Mouse (Mus musculus) bone marrow macrophage, adult 2 months (primary cell): ENCODE results near the gene 1700003F12Rik. TPM values are rescaled to one million over a fixed set of nuclear protein-coding genes. Genes with fewer than 3 reads are reported as not detected.
A peak's percentile ranks its signal among the peaks of the same experiment; 100 is the strongest.

Source experiments
- H3K27ac ChIP-seq: 2 replicates; pipeline ENCODE4 v1.5.1; 2012; ENCODE audit warnings: low read depth, low read length; ENCODE audit not compliant: insufficient read depth
- H3K4me1 ChIP-seq: 2 replicates; pipeline ENCODE4 v1.6.1; 2012; ENCODE audit warnings: low read length; ENCODE audit not compliant: control insufficient read depth, insufficient read depth
- H3K4me3 ChIP-seq: 2 replicates; pipeline ENCODE4 v1.5.1; 2012; ENCODE audit warnings: mild to moderate bottlenecking, low read length, moderate library complexity; ENCODE audit not compliant: insufficient read depth
- CTCF ChIP-seq: IDR thresholded peaks from 2 replicates; pipeline ENCODE4 v1.5.1; 2012; ENCODE audit warnings: low read depth, mild to moderate bottlenecking, low read length, moderate library complexity
- POLR2A ChIP-seq: IDR thresholded peaks from 2 replicates; pipeline ENCODE4 v1.6.1; 2012; ENCODE audit warnings: mild to moderate bottlenecking, low read depth, low read length, borderline replicate concordance
- polyA plus RNA-seq: library from polyadenylated mRNA; stranded (reverse); fragments of >200 nt; gene quantifications from 2 replicates; pipeline ENCODE4 v1.2.4, GENCODE M21; 2012; ENCODE audit not compliant: missing spikeins, insufficient read depth, insufficient read length

The 1700003F12Rik gene
- polyA plus RNA-seq, 1 experiment, result 1.1 TPM

- no peak overlapping the region for H3K27ac ChIP-seq
- H3K4me3 ChIP-seq, result no peak overlapping the region
- TF ChIP-seq POLR2A (no peak), CTCF (no peak)
- H3K4me1 ChIP-seq, result peaks cover 4% of the 10 kb centered on the region
Observed at GRCm38 (mm10) chr2:154589051-154589450, 42.2 kb downstream of the 1700003F12Rik start.

GRCm38 (mm10) chr2:154591239-154591638 is 44.4 kb downstream of the 1700003F12Rik start:
- Histone ChIP-seq H3K4me1 (peaks cover 6% of the 10 kb centered on the region), H3K4me3 (no peak overlapping the region), H3K27ac (no peak overlapping the region)
- TF ChIP-seq POLR2A (no peak), CTCF (no peak)

GRCm38 (mm10) chr2:154593025-154593424 is 46.1 kb downstream of the 1700003F12Rik start:
- Histone ChIP-seq H3K4me1 (peaks cover 14% of the 10 kb centered on the region), H3K4me3 (no peak overlapping the region), H3K27ac (no peak overlapping the region)
- no peak for TF ChIP-seq POLR2A
- peak; percentile 48 for TF ChIP-seq CTCF

- TF ChIP-seq CTCF, result no peak
- TF ChIP-seq POLR2A, result no peak
- Histone ChIP-seq H3K4me1 (peaks cover 17% of the 10 kb centered on the region), H3K27ac (no peak overlapping the region), H3K4me3 (no peak overlapping the region)
Observed at GRCm38 (mm10) chr2:154595775-154596174, 48.9 kb downstream of the 1700003F12Rik start.

- Histone ChIP-seq H3K4me1 (peaks cover 21% of the 10 kb centered on the region), H3K27ac (no peak overlapping the region), H3K4me3 (no peak overlapping the region)
- TF ChIP-seq POLR2A, result no peak
- no peak for TF ChIP-seq CTCF
Observed at GRCm38 (mm10) chr2:154597399-154597798, 50.5 kb downstream of the 1700003F12Rik start.

Other genes with a start within 250 kb of the 1700003F12Rik start
- not detected in 2 replicates for gene Bpifb9b, start 239.9 kb upstream of the 1700003F12Rik start, polyA plus RNA-seq
- gene Cdk5rap1, start 174.1 kb upstream of the 1700003F12Rik start, polyA plus RNA-seq, result 9.0 and 11.2 TPM in 2 replicates
- gene Snta1, start 139.0 kb upstream of the 1700003F12Rik start, polyA plus RNA-seq, result 20.4 and 22.5 TPM in 2 replicates
- gene Cbfa2t2, start 110.6 kb upstream of the 1700003F12Rik start, polyA plus RNA-seq, result 16.5 TPM in 2 replicates
- gene Actl10, start 4.7 kb downstream of the 1700003F12Rik start, polyA plus RNA-seq, result not detected in 2 replicates
- gene Necab3, start 11.8 kb downstream of the 1700003F12Rik start, polyA plus RNA-seq, result 0.95 TPM in 1 of 2 replicates, not detected in the other
- gene E2f1, start 22.8 kb downstream of the 1700003F12Rik start, polyA plus RNA-seq, result 25.5 and 29.2 TPM in 2 replicates
- 22.6 and 22.8 TPM in 2 replicates for gene Pxmp4, start 56.6 kb downstream of the 1700003F12Rik start, polyA plus RNA-seq
- 1.4 and 2.4 TPM in 2 replicates for gene Zfp341, start 66.2 kb downstream of the 1700003F12Rik start, polyA plus RNA-seq
- not detected in 2 replicates for gene 4930519P11Rik, start 66.4 kb downstream of the 1700003F12Rik start, polyA plus RNA-seq
- gene Chmp4b, start 104.6 kb downstream of the 1700003F12Rik start, polyA plus RNA-seq, result 217 and 221 TPM in 2 replicates
- gene Gm14214, start 222.9 kb downstream of the 1700003F12Rik start, polyA plus RNA-seq, result not detected in 2 replicates
- gene Raly, start 244.0 kb downstream of the 1700003F12Rik start, polyA plus RNA-seq, result 108 and 129 TPM in 2 replicates
- not detected in 2 replicates for gene a, start 244.3 kb downstream of the 1700003F12Rik start, polyA plus RNA-seq